Mouse (Mus musculus) cortical plate, adult 2 months (tissue): ENCODE measurements at regions not wholly inside any gene's neighbourhood (a gene's known extent, or its start where the extent isn't known, plus 50 kb on each side); places are given as distances from the start of the nearest gene placed in this dataset.

Source experiments
- CTCF ChIP-seq: fragments of 200-500 bp; IDR thresholded peaks from 2 replicates; pipeline ENCODE4 v1.5.1; 2011; ENCODE audit warnings: mild to moderate bottlenecking, control low read depth, low read length; ENCODE audit not compliant: insufficient read depth; ENCODE audit errors: extremely low read depth
- POLR2A ChIP-seq: fragments of 200-500 bp; IDR thresholded peaks from 2 replicates; pipeline ENCODE4 v1.6.1; 2011; ENCODE audit warnings: mild to moderate bottlenecking, low read length, control low read depth; ENCODE audit not compliant: insufficient read depth; ENCODE audit errors: extremely low read depth

- no peak for TF ChIP-seq CTCF
- TF ChIP-seq POLR2A, result no peak
Observed at GRCm38 (mm10) chr1:71731011-71731410, 78.0 kb upstream of the Fn1 start.
